Mouse (Mus musculus) liver, embryonic 13.5 days (tissue): ENCODE measurements around the gene Ambn. TPM values are rescaled to one million over a fixed set of nuclear protein-coding genes. Genes with fewer than 3 reads are reported as not detected.

Source experiments
- polyA plus RNA-seq: library from polyadenylated mRNA; unstranded; fragments of >200 nt; fragmentation: Nextera tagmentation; extraction: Ambion mirVana; gene quantifications from 2 replicates; pipeline ENCODE4 v1.2.1, GENCODE M21; 2015

The Ambn gene
- polyA plus RNA-seq, 1 experiment from 2014 or later: not detected

Other genes with a start within 250 kb of the Ambn start
- not detected in 2 replicates for gene Gm7714, start 187.1 kb upstream of the Ambn start, polyA plus RNA-seq
- gene Prol1, start 138.7 kb upstream of the Ambn start, polyA plus RNA-seq: not detected in 2 replicates
- not detected in 2 replicates for gene Amtn, start 79.9 kb upstream of the Ambn start, polyA plus RNA-seq
- gene Enam, start 32.0 kb downstream of the Ambn start, polyA plus RNA-seq: not detected in 2 replicates
- 0.15 and 0.38 TPM in 2 replicates for gene Jchain, start 71.9 kb downstream of the Ambn start, polyA plus RNA-seq
- 45.8 and 50.6 TPM in 2 replicates for gene Utp3, start 98.5 kb downstream of the Ambn start, polyA plus RNA-seq
- 3.7 and 4.5 TPM in 2 replicates for gene Rufy3, start 109.0 kb downstream of the Ambn start, polyA plus RNA-seq
- gene Grsf1, start 220.2 kb downstream of the Ambn start, polyA plus RNA-seq: 29.5 and 30.7 TPM in 2 replicates